Mouse (Mus musculus) testis, adult 2 months (tissue): ENCODE measurements around the gene Fbxo28.

Source experiments
- CTCF ChIP-seq: fragments of 200-500 bp; IDR thresholded peaks from 2 replicates; pipeline ENCODE4 v1.5.1; 2012; ENCODE audit warnings: low read depth, mild to moderate bottlenecking, inconsistent platforms, low read length, moderate library complexity; ENCODE audit not compliant: control insufficient read depth, insufficient read depth, insufficient replicate concordance
- POLR2A ChIP-seq: fragments of 200-500 bp; IDR thresholded peaks from 2 replicates; pipeline ENCODE4 v1.6.1; 2012; ENCODE audit warnings: low read depth, mild to moderate bottlenecking, inconsistent platforms, low read length, moderate library complexity; ENCODE audit not compliant: control insufficient read depth

GRCm38 (mm10) chr1:182358133-182358532 is 16.7 kb upstream of the Fbxo28 start:
- TF ChIP-seq POLR2A: no peak
- no peak for TF ChIP-seq CTCF
